Mouse (Mus musculus) adrenal gland, adult 8-10 months (tissue): ENCODE results near the gene Myh7b. TPM values are rescaled to one million over a fixed set of nuclear protein-coding genes. Genes with fewer than 3 reads are reported as not detected.
"Not testable (repeated sequence)": the region's sequence is repeated elsewhere in the genome, so short reads cannot be mapped to it uniquely, and the experiment has no call there.

Experiments used
- DNase-seq: peaks from one replicate; pipeline ENCODE4 v3.0.0; 2022
- total RNA-seq, 4 experiments: library from RNA; stranded (reverse); gene quantifications; 2 replicates each; pipeline ENCODE4 v1.2.4; 2022

Myh7b gene
- total RNA-seq, 4 experiments from 2014 or later = 0.15 to 0.46 (median 0.22) TPM

DNA sequence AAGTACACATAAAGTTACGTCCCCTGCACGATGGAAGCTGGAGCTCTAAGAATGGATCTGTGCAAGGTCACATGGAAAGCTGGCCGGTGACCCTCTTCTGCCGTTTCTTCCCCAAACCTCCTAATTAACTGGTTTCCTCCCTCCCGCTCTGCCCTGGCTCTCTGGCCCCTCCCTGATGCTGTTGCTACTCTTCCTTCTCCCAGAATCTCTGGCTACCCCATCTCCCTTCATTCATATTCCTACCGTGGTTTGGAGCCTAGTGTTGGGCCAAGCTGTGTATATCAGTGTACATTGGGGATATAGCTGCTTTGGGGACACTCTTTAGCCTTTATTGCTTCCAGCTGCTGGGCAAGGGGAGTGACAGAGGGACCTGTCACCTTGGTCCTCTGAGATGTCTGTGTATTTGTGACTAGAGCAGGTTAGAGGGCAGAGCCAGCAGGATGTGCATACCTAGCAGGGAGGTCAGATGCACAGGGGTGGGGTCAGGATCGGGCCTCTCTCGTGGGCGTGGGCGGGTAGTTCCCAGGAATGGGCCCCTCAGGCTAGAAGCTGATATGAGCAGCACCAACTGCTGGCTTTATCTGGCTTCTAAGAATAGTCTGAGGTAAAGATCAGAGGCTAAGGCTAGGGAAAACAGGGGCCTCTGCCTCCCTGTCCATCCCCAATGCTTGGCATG lies 6.3 kb upstream of the Myh7b start:
- DNase-seq = no peak

DNA sequence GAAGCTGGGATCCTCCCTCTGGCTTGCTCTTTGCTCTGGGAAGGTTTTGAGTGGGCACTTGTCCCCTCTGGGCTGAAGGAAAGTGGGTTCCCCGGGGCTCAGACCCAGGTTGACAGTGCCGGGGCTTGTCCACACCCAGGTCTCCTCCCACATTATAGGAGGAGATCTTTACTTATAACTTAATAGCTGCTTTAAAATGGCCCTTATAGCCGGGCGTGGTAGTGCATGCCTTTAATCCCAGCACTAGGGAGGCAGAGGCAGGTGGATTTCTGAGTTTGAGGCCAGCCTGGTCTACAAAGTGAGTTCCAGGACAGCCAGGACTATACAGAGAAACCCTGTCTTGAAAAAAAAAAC lies 5.8 kb upstream of the Myh7b start:
- DNase-seq = not testable (repeated sequence)

DNA sequence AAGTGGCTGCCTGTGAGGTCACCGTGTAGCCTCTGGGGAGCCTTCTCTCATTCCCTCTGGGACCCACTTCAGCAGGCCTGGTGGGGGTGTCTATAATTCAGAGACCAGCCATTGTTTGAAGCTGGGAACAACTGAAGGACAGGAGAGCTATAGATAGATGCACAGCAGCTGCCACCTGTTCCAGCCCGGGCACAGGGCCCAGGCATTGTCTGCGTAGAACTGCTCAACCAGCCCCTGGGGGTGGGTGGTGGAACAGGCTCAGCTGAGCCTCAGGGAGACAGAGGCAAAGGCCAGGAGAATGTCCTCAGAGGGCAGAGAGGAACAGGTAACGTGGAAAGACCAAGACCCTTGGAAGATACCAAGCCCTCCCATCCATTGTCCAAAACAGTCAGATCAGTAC lies 4.7 kb upstream of the Myh7b start:
- no peak for DNase-seq

DNA sequence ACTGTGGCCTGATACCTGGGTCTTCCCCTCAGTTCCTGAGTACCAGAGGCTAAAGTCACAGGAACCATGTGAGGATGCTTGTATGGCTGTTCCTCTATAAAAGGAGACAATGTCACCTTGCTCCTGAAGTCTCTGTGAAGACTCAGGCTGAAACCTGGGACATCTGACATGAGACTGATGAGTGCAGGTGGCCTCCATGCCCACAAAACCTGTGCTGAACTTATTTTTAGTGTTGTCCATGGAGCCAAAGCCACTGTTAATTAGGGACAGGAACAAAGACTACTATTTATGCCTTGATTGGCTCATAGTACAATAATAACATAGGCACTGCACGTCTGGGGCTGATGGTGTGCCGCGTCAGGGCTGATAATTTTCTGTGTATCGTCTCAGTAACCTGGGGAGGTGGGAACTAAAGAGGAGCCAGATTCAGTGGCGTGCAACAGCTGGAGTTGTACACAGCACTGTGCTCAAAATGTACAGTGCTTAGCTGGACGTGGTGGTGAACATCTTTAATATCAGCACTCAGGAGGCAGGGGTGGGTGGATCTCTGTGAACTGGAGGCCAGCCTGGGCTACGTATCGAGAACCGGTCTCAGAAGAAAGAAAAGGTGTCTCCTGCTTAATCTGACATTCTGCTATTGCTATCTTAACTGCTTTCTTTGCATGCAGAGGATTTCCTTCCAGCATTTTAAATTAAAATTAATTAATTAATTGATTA lies 980 bp downstream of the Myh7b start:
- DNase-seq = no peak

DNA sequence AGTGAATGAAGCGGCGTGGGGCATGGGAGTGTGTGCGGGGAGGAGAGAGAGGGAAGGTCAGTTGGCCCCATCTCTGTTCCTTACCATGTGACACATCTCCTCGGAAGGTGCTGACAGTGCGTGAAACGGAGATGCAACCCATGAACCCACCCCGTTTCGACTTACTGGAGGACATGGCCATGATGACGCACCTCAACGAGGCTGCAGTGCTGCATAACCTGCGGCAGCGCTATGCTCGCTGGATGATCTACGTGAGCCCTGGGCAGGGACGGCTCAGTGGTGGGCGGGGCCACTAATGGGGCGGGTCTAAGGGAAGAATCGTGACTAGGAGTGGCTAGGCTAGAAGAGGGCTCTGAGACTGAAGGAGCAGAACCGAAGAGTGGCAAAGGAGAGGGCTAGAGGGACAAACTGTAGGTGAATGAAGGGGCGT lies 2.3 kb downstream of the Myh7b start:
- peak; percentile 67 for DNase-seq

DNA sequence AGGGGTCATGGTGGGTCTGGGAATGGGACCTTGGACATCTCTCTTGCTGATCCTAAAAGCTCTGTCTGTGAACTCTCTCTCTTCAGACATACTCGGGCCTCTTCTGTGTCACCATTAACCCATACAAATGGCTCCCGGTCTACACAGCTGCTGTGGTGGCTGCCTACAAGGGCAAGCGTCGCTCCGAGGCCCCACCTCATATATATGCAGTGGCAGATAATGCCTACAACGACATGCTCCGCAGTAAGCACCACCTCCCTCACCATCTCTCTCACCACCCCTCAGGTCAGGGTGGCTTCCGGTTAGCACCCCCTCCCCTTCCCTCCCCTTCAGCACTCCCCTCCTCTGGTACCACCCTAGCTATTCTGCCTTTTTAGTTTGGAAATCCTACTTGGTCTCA lies 2.9 kb downstream of the Myh7b start:
- DNase-seq = no peak

DNA sequence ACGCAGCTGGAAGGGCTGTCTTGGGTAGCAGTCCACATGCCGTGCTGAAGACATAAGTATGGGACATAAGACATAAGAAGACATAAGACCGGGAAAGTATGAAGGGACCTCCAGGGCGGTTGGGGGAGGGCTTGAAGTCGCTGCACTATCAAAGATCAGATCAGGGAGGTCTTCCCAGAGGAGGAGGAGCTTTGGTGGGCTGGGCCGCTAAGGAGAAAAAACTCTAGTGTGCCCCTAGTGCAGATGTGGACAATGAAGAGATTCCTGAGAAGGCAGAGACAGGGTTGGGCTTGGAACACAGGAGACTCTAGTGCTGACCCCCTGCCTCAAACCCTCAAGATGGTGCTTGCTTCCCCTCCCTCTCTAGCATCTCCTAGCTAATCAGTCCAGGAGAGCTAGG lies 6.0 kb downstream of the Myh7b start:
- DNase-seq = no peak

DNA sequence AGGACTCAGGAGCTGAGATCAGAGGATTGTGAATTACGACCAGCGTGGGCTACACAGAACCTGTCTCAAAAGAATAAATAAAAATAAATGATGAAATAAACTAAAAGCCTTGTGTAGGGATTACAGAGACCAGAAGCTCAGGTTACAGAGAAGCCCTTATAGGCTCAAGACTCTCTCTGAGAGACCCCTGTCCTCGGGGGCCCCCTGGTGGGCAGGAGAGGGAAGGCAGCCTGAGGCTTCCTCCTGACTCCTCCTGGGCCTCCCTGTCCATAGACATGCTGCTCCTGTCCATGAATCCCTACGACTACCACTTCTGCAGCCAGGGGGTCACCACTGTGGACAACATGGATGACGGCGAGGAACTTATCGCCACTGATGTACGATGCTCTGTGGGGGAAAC lies 8.8 kb downstream of the Myh7b start:
- DNase-seq = peak; percentile 74

DNA sequence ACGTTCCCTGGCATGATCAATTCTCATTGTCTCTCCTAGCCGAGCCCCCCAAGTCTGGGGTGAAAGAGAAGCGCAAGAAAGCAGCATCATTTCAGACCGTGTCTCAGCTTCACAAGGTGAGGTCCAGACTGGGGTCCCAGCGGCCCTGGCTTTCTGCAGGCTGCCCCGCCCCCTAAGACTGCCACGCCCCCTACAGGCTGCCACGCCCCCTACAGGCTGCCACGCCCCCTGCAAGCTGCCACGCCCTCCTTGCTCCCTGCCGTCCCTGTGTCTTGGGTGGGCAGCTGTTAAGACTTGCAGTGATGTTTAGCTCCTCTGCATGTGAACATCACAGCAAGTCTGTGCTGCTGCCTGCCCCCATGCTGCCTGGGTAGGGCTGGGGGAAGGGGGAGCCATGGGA lies 11.6 kb downstream of the Myh7b start:
- no peak for DNase-seq

DNA sequence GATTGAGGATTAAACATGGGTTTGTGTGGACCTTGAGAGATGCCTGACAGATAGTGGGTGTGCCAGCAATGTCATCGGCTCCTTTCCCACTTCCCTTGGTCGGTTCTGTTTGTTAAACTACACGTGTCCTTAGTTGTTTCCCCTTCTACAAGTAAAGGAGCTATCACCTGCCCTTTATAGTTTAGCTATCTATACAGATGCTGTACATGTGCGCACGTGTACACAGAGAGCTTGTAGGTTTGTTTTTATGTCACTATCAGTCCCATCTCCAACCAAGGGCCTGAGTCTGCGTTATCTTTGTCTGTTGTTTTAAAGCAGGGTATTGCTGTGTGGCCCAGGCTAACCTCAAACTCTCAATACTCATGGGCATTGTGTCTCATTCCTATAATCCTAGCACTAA lies 13.0 kb downstream of the Myh7b start:
- no peak for DNase-seq

DNA sequence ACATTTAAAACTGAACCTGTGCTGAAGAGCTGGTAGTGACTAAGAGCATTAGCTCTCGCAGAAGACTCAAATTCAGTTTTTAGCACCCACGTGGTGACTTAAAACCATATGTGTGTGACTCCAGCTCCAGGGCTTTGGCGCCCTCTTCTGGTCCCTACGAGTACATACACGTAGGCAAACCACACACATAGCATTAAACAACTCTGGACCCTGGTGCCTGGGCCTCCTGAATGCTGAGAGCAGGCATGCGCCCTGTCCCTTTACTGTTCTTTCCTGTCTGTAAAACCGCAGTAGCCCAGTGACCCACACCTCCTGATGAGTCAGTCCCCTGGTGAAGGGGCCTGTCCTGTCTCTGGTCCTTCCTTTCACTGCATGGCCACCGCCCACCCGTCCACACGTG lies 13.7 kb downstream of the Myh7b start:
- DNase-seq = no peak

DNA sequence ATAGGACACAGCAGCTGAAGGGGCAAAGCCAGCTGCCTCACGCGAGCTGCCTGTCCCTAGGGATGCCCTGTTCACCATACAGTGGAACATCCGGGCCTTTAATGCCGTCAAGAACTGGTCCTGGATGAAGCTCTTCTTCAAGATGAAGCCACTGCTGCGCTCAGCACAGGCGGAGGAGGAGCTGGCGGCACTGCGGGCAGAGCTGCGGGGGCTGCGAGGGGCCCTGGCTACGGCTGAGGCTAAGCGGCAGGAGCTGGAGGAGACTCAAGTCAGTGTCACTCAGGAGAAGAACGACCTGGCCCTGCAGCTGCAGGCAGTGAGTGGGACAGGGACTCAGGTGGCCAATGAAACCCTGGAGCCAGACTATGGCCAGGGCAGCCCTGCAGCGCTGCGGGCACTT lies 15.3 kb downstream of the Myh7b start:
- DNase-seq = no peak

DNA sequence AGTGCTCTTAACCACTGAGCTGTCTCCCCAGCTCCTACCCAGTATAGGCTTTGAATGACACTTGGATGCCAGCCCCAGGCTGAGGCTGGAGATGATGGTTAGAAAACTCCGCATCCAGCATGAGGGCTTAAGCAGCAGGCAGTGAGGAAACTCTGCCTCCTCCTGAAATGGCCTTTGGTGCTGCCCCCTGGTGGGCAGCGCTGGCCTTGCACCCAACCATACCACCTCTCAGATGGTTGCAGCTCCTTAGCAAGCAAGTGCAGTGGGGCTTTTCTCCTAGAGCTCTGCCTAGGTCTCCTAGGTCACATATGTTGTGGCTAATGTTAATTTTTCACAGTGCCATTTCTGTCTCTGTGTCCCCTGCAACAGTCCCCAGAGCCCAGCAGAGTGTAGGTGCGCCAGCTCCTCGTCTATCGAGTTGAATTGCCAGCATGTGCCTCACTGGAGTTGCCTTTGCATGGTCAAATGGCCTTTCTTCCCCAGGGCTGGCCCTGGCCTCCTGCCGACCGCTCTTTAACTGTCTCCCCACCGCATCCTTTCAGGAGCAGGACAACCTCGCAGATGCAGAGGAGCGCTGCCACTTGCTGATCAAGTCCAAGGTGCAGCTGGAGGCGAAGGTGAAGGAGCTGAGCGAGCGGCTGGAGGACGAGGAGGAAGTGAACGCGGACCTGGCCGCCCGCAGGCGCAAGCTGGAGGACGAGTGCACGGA lies 16.2 kb downstream of the Myh7b start:
- no peak for DNase-seq

DNA sequence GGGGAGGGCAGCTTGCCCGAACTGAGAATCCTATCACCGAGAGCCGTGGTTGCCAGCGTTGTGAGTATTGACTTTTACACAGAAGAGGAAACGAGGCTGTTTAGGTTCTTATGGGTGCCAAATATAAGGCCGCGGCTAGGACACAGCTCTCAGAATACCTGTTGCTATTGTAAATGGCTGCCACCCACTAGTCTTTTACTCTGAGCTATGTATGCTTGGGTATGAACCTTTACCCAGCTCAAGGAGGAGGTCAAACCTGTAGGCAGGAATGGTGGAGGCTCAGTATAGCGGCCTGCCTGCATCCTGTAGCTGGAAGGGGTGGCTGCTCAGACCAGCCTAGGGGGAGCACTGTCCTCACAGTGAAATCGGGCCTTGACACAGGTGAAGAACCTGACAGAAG lies 17.1 kb downstream of the Myh7b start:
- no peak for DNase-seq

DNA sequence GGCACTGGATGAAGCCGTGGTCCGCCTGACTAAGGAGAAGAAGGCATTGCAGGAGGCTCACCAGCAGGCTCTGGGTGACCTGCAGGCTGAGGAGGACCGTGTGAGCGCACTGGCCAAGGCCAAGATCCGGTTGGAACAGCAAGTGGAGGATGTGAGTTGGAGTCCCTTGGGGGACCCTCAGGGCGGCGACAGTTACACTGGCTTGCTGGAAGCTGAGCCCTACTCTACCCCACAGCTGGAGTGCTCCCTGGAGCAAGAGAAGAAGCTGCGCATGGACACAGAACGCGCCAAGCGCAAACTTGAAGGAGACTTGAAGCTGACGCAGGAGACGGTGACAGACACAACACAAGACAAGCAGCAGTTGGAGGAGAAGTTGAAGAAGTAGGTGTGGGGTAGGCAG lies 17.5 kb downstream of the Myh7b start:
- no peak for DNase-seq

DNA sequence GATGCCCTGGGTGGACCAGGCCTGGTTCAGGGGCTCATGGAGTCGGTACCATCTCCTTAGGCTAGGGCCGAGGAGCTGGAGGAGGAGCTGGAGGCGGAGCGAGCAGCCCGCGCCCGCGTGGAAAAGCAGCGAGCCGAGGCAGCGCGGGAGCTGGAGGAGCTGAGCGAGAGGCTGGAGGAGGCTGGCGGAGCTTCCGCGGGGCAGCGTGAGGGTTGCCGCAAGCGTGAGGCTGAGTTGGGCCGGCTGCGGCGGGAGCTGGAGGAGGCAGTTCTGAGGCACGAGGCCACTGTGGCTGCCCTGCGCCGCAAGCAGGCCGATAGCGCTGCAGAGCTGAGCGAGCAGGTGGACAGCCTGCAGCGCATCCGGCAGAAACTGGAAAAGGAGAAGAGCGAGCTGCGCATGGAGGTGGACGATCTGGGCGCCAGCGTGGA lies 18.2 kb downstream of the Myh7b start:
- DNase-seq = no peak

DNA sequence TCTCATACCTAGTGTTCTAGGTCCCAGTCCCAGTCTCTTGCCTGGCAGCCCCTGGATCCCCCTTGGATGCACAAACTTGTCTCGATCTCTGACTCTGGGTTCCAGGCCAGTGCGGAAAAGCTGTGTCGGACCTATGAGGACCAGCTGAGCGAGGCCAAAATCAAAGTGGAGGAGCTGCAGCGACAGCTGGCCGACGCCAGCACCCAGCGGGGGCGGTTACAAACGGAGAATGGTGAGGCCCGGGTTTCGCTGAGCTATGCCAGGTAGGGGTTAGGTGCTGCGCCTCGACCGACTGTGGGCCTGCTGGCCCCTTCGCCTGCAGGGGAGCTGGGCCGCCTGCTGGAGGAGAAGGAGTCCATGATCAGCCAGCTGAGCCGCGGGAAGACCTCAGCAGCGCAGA lies 19.1 kb downstream of the Myh7b start:
- DNase-seq = no peak

DNA sequence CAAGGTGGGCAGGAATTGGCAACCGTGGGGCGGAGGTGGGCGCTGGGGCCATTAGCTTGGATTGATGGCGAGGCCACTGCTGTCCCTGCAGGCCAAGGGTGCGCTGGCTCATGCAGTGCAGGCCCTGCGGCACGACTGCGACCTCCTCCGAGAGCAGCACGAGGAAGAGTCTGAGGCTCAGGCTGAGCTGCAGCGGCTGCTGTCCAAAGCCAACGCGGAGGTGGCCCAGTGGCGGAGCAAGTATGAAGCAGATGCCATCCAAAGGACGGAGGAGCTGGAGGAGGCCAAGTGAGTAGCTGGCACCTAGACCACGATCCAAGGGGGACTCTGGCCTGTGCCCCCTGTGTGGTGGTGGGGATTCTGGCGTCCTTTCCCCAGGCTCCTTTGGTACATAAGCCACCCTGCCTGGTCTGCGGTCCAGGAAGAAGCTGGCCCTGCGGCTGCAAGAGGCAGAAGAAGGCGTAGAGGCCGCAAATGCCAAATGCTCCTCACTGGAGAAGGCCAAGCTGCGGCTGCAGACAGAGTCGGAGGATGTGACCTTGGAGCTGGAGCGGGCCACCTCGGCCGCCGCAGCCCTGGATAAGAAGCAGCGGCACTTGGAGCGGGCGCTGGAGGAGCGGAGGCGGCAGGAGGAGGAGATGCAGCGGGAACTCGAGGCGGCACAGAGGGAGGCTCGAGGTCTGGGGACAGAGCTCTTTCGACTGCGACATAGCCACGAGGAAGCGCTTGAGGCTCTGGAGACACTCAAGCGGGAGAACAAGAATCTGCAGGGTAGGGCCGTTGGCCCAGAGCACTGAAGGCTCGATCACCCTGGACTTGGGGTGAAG lies 19.8 kb downstream of the Myh7b start:
- no peak for DNase-seq

DNA sequence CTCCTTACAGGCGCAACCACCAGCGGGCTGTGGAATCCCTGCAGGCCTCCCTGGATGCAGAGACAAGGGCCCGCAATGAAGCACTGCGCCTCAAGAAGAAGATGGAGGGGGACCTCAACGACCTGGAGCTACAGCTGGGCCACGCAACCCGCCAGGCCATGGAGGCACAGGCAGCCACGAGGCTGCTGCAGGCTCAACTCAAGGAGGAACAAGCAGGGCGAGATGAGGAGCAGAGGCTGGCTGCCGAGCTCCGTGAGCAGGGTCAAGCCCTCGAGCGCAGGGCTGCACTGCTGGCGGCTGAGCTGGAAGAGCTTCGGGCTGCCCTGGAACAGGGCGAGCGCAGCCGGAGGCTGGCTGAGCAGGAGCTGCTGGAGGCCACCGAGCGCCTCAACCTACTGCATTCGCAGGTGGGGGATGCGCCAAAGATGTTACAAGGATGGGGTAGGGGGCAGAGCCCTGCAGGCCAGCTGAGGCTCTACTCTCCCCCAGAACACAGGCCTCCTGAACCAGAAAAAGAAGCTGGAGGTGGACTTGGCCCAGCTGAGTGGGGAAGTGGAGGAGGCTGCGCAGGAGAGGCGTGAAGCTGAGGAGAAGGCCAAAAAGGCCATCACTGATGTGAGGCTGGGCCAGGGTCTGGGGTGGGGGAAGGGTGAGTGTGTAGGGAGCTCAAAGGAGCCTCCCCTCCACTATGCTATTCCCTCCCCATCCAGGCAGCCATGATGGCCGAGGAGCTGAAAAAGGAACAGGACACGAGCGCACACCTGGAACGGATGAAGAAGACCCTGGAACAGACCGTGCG lies 21.3 kb downstream of the Myh7b start:
- no peak for DNase-seq

DNA sequence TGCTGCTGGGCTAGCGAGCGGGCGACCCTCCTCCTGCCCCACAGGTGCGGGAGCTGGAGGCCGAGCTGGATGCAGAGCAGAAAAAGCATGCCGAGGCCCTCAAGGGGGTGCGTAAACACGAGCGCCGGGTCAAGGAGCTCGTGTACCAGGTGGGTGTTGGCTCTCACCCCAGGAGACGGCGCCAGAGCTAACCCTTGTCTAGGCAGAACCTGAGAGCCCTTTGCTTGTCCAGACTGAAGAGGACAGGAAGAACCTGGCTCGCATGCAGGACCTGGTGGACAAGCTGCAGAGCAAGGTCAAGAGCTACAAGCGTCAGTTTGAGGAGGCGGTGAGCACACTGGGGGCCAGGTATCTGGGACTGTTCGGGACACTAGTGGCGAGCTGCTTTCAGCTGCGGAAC lies 22.1 kb downstream of the Myh7b start:
- no peak for DNase-seq

DNA sequence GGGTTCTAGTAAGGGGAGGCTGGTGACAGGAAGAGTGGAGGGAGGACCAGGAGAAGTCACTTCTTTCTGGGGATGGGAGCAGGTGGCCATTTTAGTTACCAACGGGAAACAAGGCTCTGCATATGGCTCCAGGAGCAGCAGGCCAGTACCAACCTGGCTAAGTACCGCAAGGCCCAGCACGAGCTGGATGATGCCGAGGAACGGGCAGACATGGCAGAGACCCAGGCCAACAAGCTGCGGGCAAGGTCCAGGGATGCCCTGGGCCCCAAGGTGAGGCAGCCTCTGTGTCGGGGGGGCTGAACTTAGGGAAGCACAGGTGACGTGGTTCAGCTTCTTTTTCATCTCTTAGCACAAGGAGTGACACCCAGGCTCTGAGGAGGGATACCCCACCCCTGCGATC lies 22.7 kb downstream of the Myh7b start:
- no peak for DNase-seq

DNA sequence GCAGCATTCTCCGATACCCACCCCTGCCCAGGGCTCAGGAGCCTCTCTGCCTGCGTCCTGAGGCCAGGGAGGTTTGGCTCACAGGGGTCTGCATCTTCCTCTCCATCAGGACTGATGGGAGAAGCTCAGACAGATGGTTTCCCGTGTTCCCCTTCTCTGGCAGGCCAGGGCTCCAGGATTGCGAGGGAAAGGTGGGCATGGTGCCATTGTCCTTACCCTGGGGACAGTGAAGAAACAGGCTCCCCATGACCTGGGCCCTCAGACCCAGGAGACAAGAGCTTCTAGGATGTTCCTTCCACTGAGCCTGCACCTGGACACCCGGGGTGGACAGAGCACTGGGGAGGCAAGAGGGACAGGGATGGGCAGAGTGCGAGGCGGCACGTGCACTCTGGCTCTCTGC lies 23.6 kb downstream of the Myh7b start:
- no peak for DNase-seq
